Mouse (Mus musculus) lung, adult 2 months (tissue): Measurements from ENCODE around the gene Smap1.

Source experiments
- CTCF ChIP-seq: fragments of 200-500 bp; IDR thresholded peaks from 2 replicates; pipeline ENCODE4 v1.5.1; 2011; ENCODE audit warnings: mild to moderate bottlenecking, low read length, control low read depth; ENCODE audit not compliant: insufficient read depth
- POLR2A ChIP-seq: fragments of 200-500 bp; IDR thresholded peaks from 2 replicates; pipeline ENCODE4 v1.6.1; 2011; ENCODE audit warnings: low read depth, mild to moderate bottlenecking, control low read depth, low read length, borderline replicate concordance; ENCODE audit errors: extremely low read depth

GRCm38 (mm10) chr1:23958101-23958500, 36.0 kb upstream of the Smap1 start:
- TF ChIP-seq POLR2A: no peak
- no peak for TF ChIP-seq CTCF
